Mouse (Mus musculus) ES-Bruce4 (cell line): Measurements from ENCODE around the gene Rhbdf2. TPM values are rescaled to one million over a fixed set of nuclear protein-coding genes. Genes with fewer than 3 reads are reported as not detected.

Experiments used
- H3K27ac ChIP-seq: 2 replicates; pipeline ENCODE4 v1.5.1; 2012; ENCODE audit warnings: low read length, inconsistent platforms; ENCODE audit not compliant: insufficient read depth
- H3K27me3 ChIP-seq: 2 replicates; pipeline ENCODE4 v1.6.1; 2012; ENCODE audit warnings: mild to moderate bottlenecking, low read length, inconsistent platforms; ENCODE audit not compliant: control insufficient read depth, poor library complexity, insufficient read depth, severe bottlenecking
- H3K36me3 ChIP-seq: 2 replicates; pipeline ENCODE4 v1.6.1; 2012; ENCODE audit warnings: inconsistent platforms, mild to moderate bottlenecking, low read length, moderate library complexity; ENCODE audit not compliant: control insufficient read depth, poor library complexity, insufficient read depth, severe bottlenecking
- H3K4me1 ChIP-seq: one replicate; pipeline ENCODE4 v1.8.1; 2011; ENCODE audit warnings: low read length; ENCODE audit not compliant: control insufficient read depth, insufficient read depth
- H3K4me3 ChIP-seq: 2 replicates; pipeline ENCODE4 v1.5.1; 2011; ENCODE audit warnings: low read depth, mild to moderate bottlenecking, low read length
- H3K9ac ChIP-seq: 2 replicates; pipeline ENCODE4 v1.6.1; 2012; ENCODE audit warnings: low read depth, mild to moderate bottlenecking, inconsistent platforms; ENCODE audit not compliant: poor library complexity, severe bottlenecking
- H3K9me3 ChIP-seq: replicated peaks from 2 replicates; pipeline ENCODE4 v1.6.1; 2012; ENCODE audit warnings: mild to moderate bottlenecking, low read length, inconsistent platforms; ENCODE audit not compliant: control insufficient read depth, poor library complexity, insufficient read depth, severe bottlenecking
- CTCF ChIP-seq: IDR thresholded peaks from one replicate; pipeline ENCODE4 v1.8.1; 2011; ENCODE audit warnings: low read depth, low read length
- EP300 ChIP-seq: IDR thresholded peaks from 2 replicates; pipeline ENCODE4 v1.6.1; 2011; ENCODE audit warnings: low read depth, low read length; ENCODE audit not compliant: insufficient read depth
- POLR2A ChIP-seq: IDR thresholded peaks from one replicate; pipeline ENCODE4 v1.8.1; 2011; ENCODE audit warnings: low read length; ENCODE audit not compliant: insufficient read depth
- polyA plus RNA-seq: library from polyadenylated mRNA; stranded (reverse); fragments of >200 nt; gene quantifications from 2 replicates; pipeline ENCODE4 v1.2.4, GENCODE M21; 2011; ENCODE audit warnings: low read depth; ENCODE audit not compliant: missing spikeins, insufficient read depth, insufficient read length

Gene Rhbdf2
- polyA plus RNA-seq, 1 experiment: 36.5 TPM

- H3K27me3 ChIP-seq: no peaks in the 10 kb centered on the region
- peaks cover 5% of the 10 kb centered on the region for H3K4me1 ChIP-seq
- no peaks in the 10 kb centered on the region for H3K9me3 ChIP-seq
- H3K9ac ChIP-seq: peak overlapping the region; percentile 91
- H3K27ac ChIP-seq: peak overlapping the region; percentile 51
- peak overlapping the region; percentile 92 for H3K4me3 ChIP-seq
- H3K36me3 ChIP-seq: peaks cover 45% of the 10 kb centered on the region
- no peak for TF ChIP-seq EP300
- no peak for TF ChIP-seq CTCF
- TF ChIP-seq POLR2A: no peak
Measured at GRCm38 (mm10) chr11:116671845-116672434, 45.1 kb upstream of the Rhbdf2 start.

DNA sequence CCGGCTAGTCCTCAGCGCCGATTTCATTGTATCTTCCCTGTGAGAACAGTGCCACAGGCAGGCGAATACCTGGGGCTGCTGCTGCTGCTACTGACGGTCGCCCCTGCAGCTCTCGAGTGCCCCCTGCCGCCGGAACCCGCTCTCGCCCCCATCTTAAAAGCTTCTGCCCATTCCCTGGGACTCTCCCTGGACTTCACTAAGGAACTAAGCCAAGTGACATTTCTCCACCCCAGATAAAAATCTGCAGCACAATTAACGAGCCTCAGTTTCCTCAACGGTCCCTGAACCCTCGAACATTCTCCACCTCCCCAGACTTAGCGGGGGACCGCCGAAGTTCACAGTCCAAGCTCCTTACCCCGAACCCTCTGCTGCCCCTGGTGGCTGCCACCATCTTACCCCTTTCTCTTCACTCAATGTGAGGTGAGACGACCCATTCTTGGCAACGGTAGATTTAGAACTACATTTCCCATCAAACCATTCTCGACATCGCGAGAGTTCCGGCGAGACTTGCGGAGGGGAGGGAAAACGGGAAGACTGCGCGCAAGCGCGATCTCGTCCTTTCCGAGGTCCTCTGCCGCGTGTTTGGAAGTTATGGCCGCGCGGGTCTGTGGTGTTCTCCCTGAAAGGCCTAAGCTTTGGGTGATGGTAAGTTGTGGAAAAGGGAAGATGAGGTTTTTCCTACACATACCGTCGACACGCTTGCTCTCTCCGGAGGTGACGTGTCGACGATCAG lies 44.5 kb upstream of the Rhbdf2 start:
- H3K9me3 ChIP-seq: no peaks in the 10 kb centered on the region
- peak overlapping the region; percentile 91 for H3K9ac ChIP-seq
- H3K27ac ChIP-seq: peak overlapping the region; percentile 51
- peak; percentile 66 for TF ChIP-seq CTCF
- TF ChIP-seq POLR2A: peak; percentile 88
- TF ChIP-seq EP300: no peak
- H3K4me3 ChIP-seq: peak overlapping the region; percentile 92
- no peaks in the 10 kb centered on the region for H3K27me3 ChIP-seq
- peaks cover 5% of the 10 kb centered on the region for H3K4me1 ChIP-seq
- peaks cover 41% of the 10 kb centered on the region for H3K36me3 ChIP-seq

GRCm38 (mm10) chr11:116670386-116670785 lies 43.6 kb upstream of the Rhbdf2 start:
- H3K27me3 ChIP-seq: no peaks in the 10 kb centered on the region
- H3K9me3 ChIP-seq: no peaks in the 10 kb centered on the region
- peaks cover 32% of the 10 kb centered on the region for H3K36me3 ChIP-seq
- no peak overlapping the region for H3K4me3 ChIP-seq
- no peak for TF ChIP-seq POLR2A
- TF ChIP-seq CTCF: no peak
- TF ChIP-seq EP300: no peak
- H3K9ac ChIP-seq: peak overlapping the region; percentile 91; the same call in 1 of the 2 replicates
- no peak overlapping the region for H3K27ac ChIP-seq
- H3K4me1 ChIP-seq: peaks cover 5% of the 10 kb centered on the region

- no peak for TF ChIP-seq EP300
- no peak for TF ChIP-seq CTCF
- no peak for TF ChIP-seq POLR2A
- Histone ChIP-seq H3K4me1 (peaks cover 5% of the 10 kb centered on the region), H3K36me3 (peaks cover 27% of the 10 kb centered on the region)
Measured at GRCm38 (mm10) chr11:116669787-116670365, 43.1 kb upstream of the Rhbdf2 start.

GRCm38 (mm10) chr11:116669316-116669715 lies 42.5 kb upstream of the Rhbdf2 start:
- no peak for TF ChIP-seq POLR2A
- TF ChIP-seq CTCF: no peak
- no peak overlapping the region for H3K9ac ChIP-seq
- no peaks in the 10 kb centered on the region for H3K9me3 ChIP-seq
- no peak overlapping the region for H3K27ac ChIP-seq
- H3K36me3 ChIP-seq: peaks cover 21% of the 10 kb centered on the region
- H3K27me3 ChIP-seq: no peaks in the 10 kb centered on the region
- peaks cover 2% of the 10 kb centered on the region for H3K4me1 ChIP-seq
- H3K4me3 ChIP-seq: no peak overlapping the region

More at GRCm38 (mm10) chr11:116669787-116670365, 43.1 kb upstream of the Rhbdf2 start:
- no peaks in the 10 kb centered on the region for H3K27me3 ChIP-seq
- no peak overlapping the region for H3K4me3 ChIP-seq
- no peaks in the 10 kb centered on the region for H3K9me3 ChIP-seq
- H3K9ac ChIP-seq: no peak overlapping the region
- no peak overlapping the region for H3K27ac ChIP-seq

- no peaks in the 10 kb centered on the region for H3K27me3 ChIP-seq
- peaks cover 16% of the 10 kb centered on the region for H3K36me3 ChIP-seq
- H3K4me3 ChIP-seq: no peak overlapping the region
- TF ChIP-seq POLR2A (no peak), CTCF (no peak), EP300 (no peak)
- no peak overlapping the region for H3K9ac ChIP-seq
- peaks cover 2% of the 10 kb centered on the region for H3K4me1 ChIP-seq
- H3K9me3 ChIP-seq: no peaks in the 10 kb centered on the region
- H3K27ac ChIP-seq: no peak overlapping the region
Measured at GRCm38 (mm10) chr11:116668839-116669238, 42.0 kb upstream of the Rhbdf2 start.
